ENCODE assay signal across 26 mouse cellular contexts in the genomic region with DNA sequence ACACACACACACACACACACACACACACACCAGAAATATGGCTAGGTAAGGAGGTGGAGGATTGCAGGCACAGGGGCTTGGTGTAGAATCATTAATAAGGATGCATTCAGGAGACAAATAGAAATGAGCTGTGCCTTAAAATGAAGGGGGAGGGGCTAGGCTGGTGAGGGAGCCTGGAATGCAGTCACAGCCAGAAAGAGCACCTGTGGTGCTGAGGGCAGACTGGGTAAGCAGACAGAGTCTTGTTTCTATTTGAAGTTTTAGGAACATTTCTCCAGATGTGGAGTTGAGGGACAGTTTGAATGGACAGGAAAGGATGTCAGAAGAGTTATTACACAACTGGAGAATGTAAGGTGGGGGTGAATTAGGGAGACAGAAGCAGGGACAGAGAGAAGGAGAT.
"Had no signal": no experiment of that assay in that cellular context is flagged by ENCODE, and none has a peak within 500 bp of the region (broad histone marks: within the 10 kb centered on the region; RNA-seq: fewer than 3 reads in every experiment).

No protein-coding gene starts in this region.

- DNase-seq: gastrocnemius, postnatal 14 days; gastrocnemius, postnatal 36 days; heart, adult 2 months; heart, postnatal 10 days; heart, postnatal 4 days; kidney, adult 11 months; kidney, adult 2 months; kidney, adult 9 months; kidney, postnatal 14 days; kidney, postnatal 36 days; layer of hippocampus, postnatal 36 days; left cerebral cortex, postnatal 4 days had no signal

- H3K9me3 ChIP-seq: heart, embryonic 10.5 days; hindbrain, embryonic 10.5 days; hindbrain, embryonic 12.5 days; kidney, embryonic 15.5 days; limb, embryonic 13.5 days; limb, embryonic 15.5 days had no signal

- H3K4me2 ChIP-seq: heart, embryonic 12.5 days; hindbrain, embryonic 12.5 days; hindbrain, embryonic 14.5 days; kidney, embryonic 15.5 days; limb, embryonic 13.5 days; limb, embryonic 15.5 days; liver, embryonic 12.5 days had no signal

- H3K36me3 ChIP-seq: heart, embryonic 10.5 days; heart, embryonic 12.5 days; hindbrain, embryonic 10.5 days; hindbrain, embryonic 12.5 days; kidney, embryonic 15.5 days; limb, embryonic 13.5 days; limb, embryonic 15.5 days; liver, embryonic 12.5 days had no signal

- H3K27me3 ChIP-seq: heart, embryonic 12.5 days; hindbrain, embryonic 12.5 days; kidney, embryonic 15.5 days; limb, embryonic 13.5 days; limb, embryonic 15.5 days; liver, embryonic 12.5 days had no signal

- ATAC-seq: hindbrain, embryonic 16.5 days; inflammation-experienced regulatory T-cells, adult 6 months; intestine, embryonic 16.5 days; liver, embryonic 12.5 days had no signal

- H3K4me1 ChIP-seq: heart, embryonic 10.5 days; heart, embryonic 12.5 days; hindbrain, embryonic 10.5 days; hindbrain, embryonic 12.5 days; kidney, embryonic 15.5 days; limb, embryonic 15.5 days; liver, embryonic 12.5 days had no signal

- H3K9ac ChIP-seq: heart, embryonic 12.5 days; hindbrain, embryonic 12.5 days; hindbrain, embryonic 14.5 days; kidney, embryonic 15.5 days; limb, embryonic 13.5 days; limb, embryonic 15.5 days; liver, embryonic 12.5 days; liver, embryonic 14.5 days had no signal

- H3K4me3 ChIP-seq: heart, adult 2 months; heart, embryonic 10.5 days; heart, embryonic 12.5 days; hindbrain, embryonic 10.5 days; hindbrain, embryonic 12.5 days; kidney, embryonic 15.5 days; limb, embryonic 13.5 days; limb, embryonic 15.5 days; liver, embryonic 12.5 days had no signal

- H3K27ac ChIP-seq: heart, adult 2 months; heart, embryonic 10.5 days; hindbrain, embryonic 10.5 days; hindbrain, embryonic 12.5 days; hindbrain, embryonic 14.5 days; kidney, embryonic 15.5 days; kidney, postnatal 0 days; limb, embryonic 13.5 days; limb, embryonic 15.5 days; liver, embryonic 12.5 days; liver, embryonic 14.5 days had no signal
